Mouse (Mus musculus): ENCODE results near the gene Txnrd3. TPM values are rescaled to one million over a fixed set of nuclear protein-coding genes. Genes with fewer than 3 reads are reported as not detected.
A peak's percentile ranks its signal among the peaks of the same experiment; 100 is the strongest.

Gene Txnrd3
- polyA plus RNA-seq, 1 experiment from 2014 or later = 2.2 TPM

GRCm38 (mm10) chr6:89639025-89639424, 4.8 kb upstream of the Txnrd3 start:
- Histone ChIP-seq H3K4me2 (ENCODE audit: low read depth, low read length) (no peak overlapping the region), H3K36me3 (ENCODE audit: control insufficient read depth, insufficient read depth) (no peaks in the 10 kb centered on the region), H3K4me1 (ENCODE audit: control insufficient read depth, low read depth, low read length) (peaks cover 9% of the 10 kb centered on the region), H3K27ac (ENCODE audit: low read length) (no peak overlapping the region), H3K27me3 (ENCODE audit: control insufficient read depth, insufficient read depth, low read depth, low read length) (no peaks in the 10 kb centered on the region), H3K9ac (ENCODE audit: low read depth, low read length) (no peak overlapping the region), H3K4me3 (ENCODE audit: low read depth, low read length) (no peak overlapping the region), H3K9me3 (replicated peaks; ENCODE audit: control insufficient read depth, low read length) (no peaks in the 10 kb centered on the region)
- WGBS (ENCODE audit: insufficient replicate concordance) = 35% methylated on average over 2 of the region's 2 CpGs
- no peak for ATAC-seq (ENCODE audit: low read depth)

GRCm38 (mm10) chr6:89644271-89645075, 685 bp downstream of the Txnrd3 start:
- Histone ChIP-seq H3K36me3 (ENCODE audit: control insufficient read depth, insufficient read depth) (no peaks in the 10 kb centered on the region), H3K4me3 (ENCODE audit: low read depth, low read length) (peak overlapping the region; percentile 66), H3K9ac (ENCODE audit: low read depth, low read length) (peak overlapping the region; percentile 59), H3K27me3 (ENCODE audit: control insufficient read depth, insufficient read depth, low read depth, low read length) (no peaks in the 10 kb centered on the region), H3K4me1 (ENCODE audit: control insufficient read depth, low read depth, low read length) (peaks cover 12% of the 10 kb centered on the region), H3K27ac (ENCODE audit: low read length) (peak overlapping the region; percentile 80), H3K9me3 (replicated peaks; ENCODE audit: control insufficient read depth, low read length) (no peaks in the 10 kb centered on the region), H3K4me2 (ENCODE audit: low read depth, low read length) (peak overlapping the region; percentile 95)
- WGBS (ENCODE audit: insufficient replicate concordance) = 1% methylated on average over 41 of the region's 41 CpGs
- ATAC-seq (ENCODE audit: low read depth) = peak; percentile 92

GRCm38 (mm10) chr6:89649897-89650296, 6.1 kb downstream of the Txnrd3 start:
- WGBS (ENCODE audit: insufficient replicate concordance) = 40% methylated on average over 8 of the region's 8 CpGs
- Histone ChIP-seq H3K4me2 (ENCODE audit: low read depth, low read length) (no peak overlapping the region), H3K4me3 (ENCODE audit: low read depth, low read length) (no peak overlapping the region), H3K9me3 (replicated peaks; ENCODE audit: control insufficient read depth, low read length) (no peaks in the 10 kb centered on the region), H3K27me3 (ENCODE audit: control insufficient read depth, insufficient read depth, low read depth, low read length) (no peaks in the 10 kb centered on the region), H3K27ac (ENCODE audit: low read length) (no peak overlapping the region), H3K9ac (ENCODE audit: low read depth, low read length) (no peak overlapping the region), H3K36me3 (ENCODE audit: control insufficient read depth, insufficient read depth) (no peaks in the 10 kb centered on the region), H3K4me1 (ENCODE audit: control insufficient read depth, low read depth, low read length) (no peaks in the 10 kb centered on the region; the same call in 1 of the 2 replicates)
- ATAC-seq (ENCODE audit: low read depth) = no peak

- Histone ChIP-seq H3K9ac (ENCODE audit: low read depth, low read length) (no peak overlapping the region), H3K9me3 (replicated peaks; ENCODE audit: control insufficient read depth, low read length) (no peaks in the 10 kb centered on the region), H3K4me2 (ENCODE audit: low read depth, low read length) (no peak overlapping the region), H3K27ac (ENCODE audit: low read length) (no peak overlapping the region), H3K27me3 (ENCODE audit: control insufficient read depth, insufficient read depth, low read depth, low read length) (no peaks in the 10 kb centered on the region), H3K4me3 (ENCODE audit: low read depth, low read length) (no peak overlapping the region), H3K36me3 (ENCODE audit: control insufficient read depth, insufficient read depth) (no peaks in the 10 kb centered on the region), H3K4me1 (ENCODE audit: control insufficient read depth, low read depth, low read length) (no peaks in the 10 kb centered on the region; the same call in 1 of the 2 replicates)
- no peak for ATAC-seq (ENCODE audit: low read depth)
Observed at GRCm38 (mm10) chr6:89651770-89652169, 8.0 kb downstream of the Txnrd3 start.

GRCm38 (mm10) chr6:89655011-89655410, 11.2 kb downstream of the Txnrd3 start:
- Histone ChIP-seq H3K9ac (ENCODE audit: low read depth, low read length) (no peak overlapping the region), H3K27ac (ENCODE audit: low read length) (no peak overlapping the region), H3K4me3 (ENCODE audit: low read depth, low read length) (no peak overlapping the region), H3K27me3 (ENCODE audit: control insufficient read depth, insufficient read depth, low read depth, low read length) (no peaks in the 10 kb centered on the region), H3K36me3 (ENCODE audit: control insufficient read depth, insufficient read depth) (no peaks in the 10 kb centered on the region), H3K4me1 (ENCODE audit: control insufficient read depth, low read depth, low read length) (no peaks in the 10 kb centered on the region), H3K4me2 (ENCODE audit: low read depth, low read length) (no peak overlapping the region), H3K9me3 (replicated peaks; ENCODE audit: control insufficient read depth, low read length) (no peaks in the 10 kb centered on the region)
- 62% methylated on average over 3 of the region's 3 CpGs for WGBS (ENCODE audit: insufficient replicate concordance)
- no peak for ATAC-seq (ENCODE audit: low read depth)

GRCm38 (mm10) chr6:89658342-89658741, 14.6 kb downstream of the Txnrd3 start:
- Histone ChIP-seq H3K9ac (ENCODE audit: low read depth, low read length) (no peak overlapping the region), H3K27me3 (ENCODE audit: control insufficient read depth, insufficient read depth, low read depth, low read length) (no peaks in the 10 kb centered on the region), H3K27ac (ENCODE audit: low read length) (no peak overlapping the region), H3K4me3 (ENCODE audit: low read depth, low read length) (no peak overlapping the region), H3K36me3 (ENCODE audit: control insufficient read depth, insufficient read depth) (no peaks in the 10 kb centered on the region), H3K9me3 (replicated peaks; ENCODE audit: control insufficient read depth, low read length) (no peaks in the 10 kb centered on the region), H3K4me1 (ENCODE audit: control insufficient read depth, low read depth, low read length) (no peaks in the 10 kb centered on the region), H3K4me2 (ENCODE audit: low read depth, low read length) (no peak overlapping the region)
- WGBS (ENCODE audit: insufficient replicate concordance) = 53% methylated on average over 3 of the region's 3 CpGs
- ATAC-seq (ENCODE audit: low read depth) = no peak

GRCm38 (mm10) chr6:89658931-89659330, 15.1 kb downstream of the Txnrd3 start:
- H3K4me2 ChIP-seq (ENCODE audit: low read depth, low read length) = no peak overlapping the region
- H3K9me3 ChIP-seq (replicated peaks; ENCODE audit: control insufficient read depth, low read length) = no peaks in the 10 kb centered on the region
- 69% methylated on average over 6 of the region's 6 CpGs for WGBS (ENCODE audit: insufficient replicate concordance)
- no peak overlapping the region for H3K9ac ChIP-seq (ENCODE audit: low read depth, low read length)
- H3K36me3 ChIP-seq (ENCODE audit: control insufficient read depth, insufficient read depth) = no peaks in the 10 kb centered on the region
- no peaks in the 10 kb centered on the region for H3K27me3 ChIP-seq (ENCODE audit: control insufficient read depth, insufficient read depth, low read depth, low read length)
- no peak overlapping the region for H3K4me3 ChIP-seq (ENCODE audit: low read depth, low read length)
- no peak for ATAC-seq (ENCODE audit: low read depth)
- H3K27ac ChIP-seq (ENCODE audit: low read length) = no peak overlapping the region
- H3K4me1 ChIP-seq (ENCODE audit: control insufficient read depth, low read depth, low read length) = no peaks in the 10 kb centered on the region

GRCm38 (mm10) chr6:89659692-89660423, 16.1 kb downstream of the Txnrd3 start:
- H3K9ac ChIP-seq (ENCODE audit: low read depth, low read length) = no peak overlapping the region
- no peak overlapping the region for H3K4me2 ChIP-seq (ENCODE audit: low read depth, low read length)
- H3K36me3 ChIP-seq (ENCODE audit: control insufficient read depth, insufficient read depth) = no peaks in the 10 kb centered on the region
- H3K9me3 ChIP-seq (replicated peaks; ENCODE audit: control insufficient read depth, low read length) = no peaks in the 10 kb centered on the region
- 32% methylated on average over 7 of the region's 7 CpGs for WGBS (ENCODE audit: insufficient replicate concordance)
- no peaks in the 10 kb centered on the region for H3K27me3 ChIP-seq (ENCODE audit: control insufficient read depth, insufficient read depth, low read depth, low read length)
- no peak overlapping the region for H3K4me3 ChIP-seq (ENCODE audit: low read depth, low read length)
- no peak for ATAC-seq (ENCODE audit: low read depth)
- H3K27ac ChIP-seq (ENCODE audit: low read length) = no peak overlapping the region
- no peaks in the 10 kb centered on the region for H3K4me1 ChIP-seq (ENCODE audit: control insufficient read depth, low read depth, low read length)

- Histone ChIP-seq H3K9me3 (replicated peaks; ENCODE audit: control insufficient read depth, low read length) (no peaks in the 10 kb centered on the region), H3K9ac (ENCODE audit: low read depth, low read length) (no peak overlapping the region), H3K27me3 (ENCODE audit: control insufficient read depth, insufficient read depth, low read depth, low read length) (no peaks in the 10 kb centered on the region), H3K4me1 (ENCODE audit: control insufficient read depth, low read depth, low read length) (no peaks in the 10 kb centered on the region), H3K36me3 (ENCODE audit: control insufficient read depth, insufficient read depth) (no peaks in the 10 kb centered on the region), H3K4me2 (ENCODE audit: low read depth, low read length) (no peak overlapping the region), H3K27ac (ENCODE audit: low read length) (no peak overlapping the region), H3K4me3 (ENCODE audit: low read depth, low read length) (no peak overlapping the region)
- no peak for ATAC-seq (ENCODE audit: low read depth)
- WGBS (ENCODE audit: insufficient replicate concordance) = 37% methylated on average over 1 of the region's 1 CpGs
Observed at GRCm38 (mm10) chr6:89660490-89660889, 16.7 kb downstream of the Txnrd3 start.
